Mouse (Mus musculus) MEL (cell line): Measurements from ENCODE around the gene Gopc.

Experiments
- CTCF ChIP-seq, 3 experiments: IDR thresholded peaks in 2 of 3; conservative IDR thresholded peaks in 1 of 3; 2 replicates each; pipeline ENCODE4 v1.5.1; 2011 to 2012; ENCODE audit warnings: low read length in 3 of 3, low read depth in 2 of 3, mild to moderate bottlenecking in 2 of 3, improper control_type of control experiment in 1 of 3, inconsistent platforms in 1 of 3, mixed read lengths in 1 of 3, moderate library complexity in 1 of 3; ENCODE audit not compliant: control insufficient read depth in 1 of 3, insufficient read depth in 1 of 3, poor library complexity in 1 of 3, severe bottlenecking in 1 of 3
- EP300 ChIP-seq, 2 experiments: IDR thresholded peaks; 2 replicates each; pipeline ENCODE4 v1.6.1; 2011; ENCODE audit warnings: improper control_type of control experiment in 2 of 2, low read length in 2 of 2, low read depth in 1 of 2, mild to moderate bottlenecking in 1 of 2
- GABPA ChIP-seq: IDR thresholded peaks from 2 replicates; pipeline ENCODE4 v1.6.1; 2012; ENCODE audit warnings: low read depth, mild to moderate bottlenecking, inconsistent platforms, low read length, improper control_type of control experiment, moderate library complexity
- GATA1 ChIP-seq: IDR thresholded peaks from 2 replicates; pipeline ENCODE4 v1.6.1; 2011; ENCODE audit warnings: low read depth, low read length, improper control_type of control experiment
- NELFE ChIP-seq: IDR thresholded peaks from 2 replicates; pipeline ENCODE4 v1.6.1; 2011; ENCODE audit warnings: low read depth, low read length, improper control_type of control experiment
- POLR2A ChIP-seq, 2 experiments: IDR thresholded peaks; 2 replicates each; pipeline ENCODE4 v1.6.1; 2011 to 2012; ENCODE audit warnings: low read length in 2 of 2, mild to moderate bottlenecking in 2 of 2, control low read depth in 1 of 2, improper control_type of control experiment in 1 of 2, low read depth in 1 of 2, moderate library complexity in 1 of 2; ENCODE audit not compliant: control insufficient read depth in 1 of 2, insufficient read depth in 1 of 2, poor library complexity in 1 of 2
- POLR2AphosphoS5 ChIP-seq: IDR thresholded peaks from 2 replicates; pipeline ENCODE4 v1.6.1; 2012; ENCODE audit warnings: low read depth, borderline replicate concordance, mild to moderate bottlenecking, inconsistent platforms, low read length, moderate library complexity, mixed read lengths

- TF ChIP-seq POLR2A (IDR thresholded peaks at IDR 0.05; ENCODE audit: control insufficient read depth in 1 of 2, insufficient read depth in 1 of 2, low read depth in 1 of 2, low read length in 2 of 2, poor library complexity in 1 of 2) (no peak), CTCF (IDR thresholded peaks at IDR 0.05 in 2 of 3, conservative IDR thresholded peaks at IDR 0.05 in 1 of 3; ENCODE audit: control insufficient read depth in 1 of 3, insufficient read depth in 1 of 3, low read depth in 2 of 3, low read length in 3 of 3, poor library complexity in 1 of 3, severe bottlenecking in 1 of 3) (no peak), GABPA (no peak), NELFE (no peak), EP300 (IDR thresholded peaks at IDR 0.05; ENCODE audit: low read depth in 1 of 2, low read length in 2 of 2) (no peak), POLR2AphosphoS5 (no peak), GATA1 (no peak)
Measured at GRCm38 (mm10) chr10:52287852-52288533, 93.9 kb downstream of the Gopc start.
